In genomic region chr17:27996320-27996719, GRCm38 (mm10) we compare ENCODE assay signal across 19 mouse cellular contexts.
"Had no signal": no experiment of that assay in that cellular context is flagged by ENCODE, and none has a peak within 500 bp of the region (broad histone marks: within the 10 kb centered on the region; RNA-seq: fewer than 3 reads in every experiment).

No protein-coding gene starts in this region.

- H3K4me2 ChIP-seq: lung, embryonic 14.5 days; midbrain, embryonic 11.5 days; neural tube, embryonic 12.5 days; neural tube, embryonic 15.5 days had no signal

- ATAC-seq: liver, postnatal 0 days; lung, postnatal 0 days had no signal

- H3K27me3 ChIP-seq: neural tube, embryonic 12.5 days; neural tube, embryonic 15.5 days had no signal

- DNase-seq: kidney, adult 2 months; kidney, postnatal 25 days; left cerebral cortex, postnatal 4 days; liver, postnatal 0 days; lung, embryonic 14.5 days; midbrain, embryonic 14.5 days; right cerebral cortex, adult 18-20 months; right cerebral cortex, postnatal 14 days; right cerebral cortex, postnatal 4 days; thymus, adult 2 months; thymus, postnatal 14 days had no signal

- H3K9ac ChIP-seq: liver, embryonic 14.5 days; liver, postnatal 0 days; lung, embryonic 14.5 days; neural tube, embryonic 12.5 days; neural tube, embryonic 15.5 days had no signal

- H3K27ac ChIP-seq: kidney, postnatal 0 days; liver, embryonic 14.5 days; macrophage; neural tube, embryonic 12.5 days; neural tube, embryonic 15.5 days; stomach, postnatal 0 days had no signal

- H3K9me3 ChIP-seq: neural tube, embryonic 12.5 days; neural tube, embryonic 15.5 days had no signal

- H3K4me3 ChIP-seq: neural tube, embryonic 12.5 days; neural tube, embryonic 15.5 days had no signal
